Mouse (Mus musculus): Measurements from ENCODE around the gene Ndel1.

GRCm38 (mm10) chr11:68863631-68864091, 8.0 kb downstream of the Ndel1 start:
- no peak for TF ChIP-seq CTCF (IDR thresholded peaks at IDR 0.05; ENCODE audit: control insufficient read depth, insufficient read depth, low read length)
- no peak for TF ChIP-seq POLR2A (IDR thresholded peaks at IDR 0.05; ENCODE audit: borderline replicate concordance, control insufficient read depth, low read depth, low read length)

Data from bone marrow, adult 2 months (tissue).